ENCODE assay signal across 25 mouse cellular contexts in the genomic region with DNA sequence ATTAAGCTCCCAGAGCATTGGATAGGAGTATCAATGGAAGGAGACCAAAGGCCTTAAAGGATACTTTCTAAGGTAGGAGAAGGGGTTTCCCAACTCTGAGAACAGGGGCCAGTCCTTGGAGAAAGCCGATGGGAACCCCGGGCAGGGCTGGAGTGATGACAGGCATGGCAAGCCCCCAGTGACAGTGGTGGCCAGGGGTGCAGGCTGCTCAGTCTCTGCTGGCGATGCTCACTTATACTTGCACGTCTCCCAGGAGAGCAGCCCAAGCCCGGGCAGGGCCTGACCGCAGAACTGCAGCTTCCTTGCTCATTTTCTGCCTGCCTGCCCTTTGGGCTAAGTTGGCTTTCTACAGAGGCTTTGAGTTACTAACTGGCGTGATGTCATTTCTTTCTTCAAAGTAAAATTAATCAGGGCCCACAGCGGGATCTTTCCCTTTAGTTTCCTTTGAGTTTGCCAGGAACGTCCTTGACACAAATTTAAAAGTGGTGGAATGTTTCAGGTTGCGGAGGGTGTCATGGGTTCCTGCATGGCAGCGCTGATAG.
DNase-seq lines count a peak whose midpoint lies in the region; ATAC-seq and TF ChIP-seq lines count a peak whose summit lies in the region.
"Had no signal": no experiment of that assay in that cellular context is flagged by ENCODE, and none has a peak within 500 bp of the region (broad histone marks: within the 10 kb centered on the region; RNA-seq: fewer than 3 reads in every experiment).

No protein-coding gene starts in this region.

- H3K4me1 ChIP-seq in hindbrain, embryonic 13.5 days (replicated peaks), result peaks cover 28% of the 10 kb centered on the region
- H3K4me1 ChIP-seq in hindbrain, embryonic 14.5 days (replicated peaks; ENCODE audit: control insufficient read depth, insufficient read depth, low read length), result peaks cover 24% of the 10 kb centered on the region; the same call in 1 of the 2 replicates
- H3K4me1 ChIP-seq in midbrain, embryonic 16.5 days (ENCODE audit: control insufficient read depth, insufficient read depth, low read length), result peaks cover 16% of the 10 kb centered on the region; the same call in 1 of the 2 replicates
- peaks cover 40% of the 10 kb centered on the region for H3K4me1 ChIP-seq in midbrain, embryonic 10.5 days
- H3K4me1 ChIP-seq in liver, postnatal 0 days (ENCODE audit: insufficient read depth), result 0 out of 2 replicates have a peak, but pooled peaks cover 4% of the 10 kb centered on the region

- no peak for TF ChIP-seq CTCF in liver, postnatal 0 days (IDR thresholded peaks at IDR 0.05; ENCODE audit: low read depth)

- no peaks in the 10 kb centered on the region for H3K36me3 ChIP-seq in hindbrain, embryonic 13.5 days
- H3K36me3 ChIP-seq in hindbrain, embryonic 14.5 days (replicated peaks; ENCODE audit: control insufficient read depth, insufficient read depth), result no peaks in the 10 kb centered on the region
- no peaks in the 10 kb centered on the region for H3K36me3 ChIP-seq in midbrain, embryonic 16.5 days (ENCODE audit: control insufficient read depth, insufficient read depth, low read length)
- no peaks in the 10 kb centered on the region for H3K36me3 ChIP-seq in midbrain, embryonic 10.5 days
- H3K36me3 ChIP-seq in liver, postnatal 0 days (replicated peaks; ENCODE audit: insufficient read depth, low read length), result no peaks in the 10 kb centered on the region
- H3K36me3 ChIP-seq: embryonic facial prominence, embryonic 13.5 days; hindbrain, embryonic 10.5 days; liver, embryonic 12.5 days; neural tube, embryonic 13.5 days had no signal

- H3K9me3 ChIP-seq in hindbrain, embryonic 13.5 days, result no peaks in the 10 kb centered on the region
- no peaks in the 10 kb centered on the region for H3K9me3 ChIP-seq in hindbrain, embryonic 14.5 days (ENCODE audit: control insufficient read depth, low read length)
- no peaks in the 10 kb centered on the region for H3K9me3 ChIP-seq in midbrain, embryonic 16.5 days (replicated peaks; ENCODE audit: control insufficient read depth, low read length, poor library complexity, severe bottlenecking)
- no peaks in the 10 kb centered on the region for H3K9me3 ChIP-seq in midbrain, embryonic 10.5 days (replicated peaks)
- H3K9me3 ChIP-seq in liver, postnatal 0 days (ENCODE audit: low read length), result no peaks in the 10 kb centered on the region
- H3K9me3 ChIP-seq: embryonic facial prominence, embryonic 13.5 days; hindbrain, embryonic 10.5 days; liver, embryonic 12.5 days; megakaryocyte, embryonic 14.5 days; neural tube, embryonic 13.5 days had no signal

- H3K27ac ChIP-seq in hindbrain, embryonic 13.5 days, result 0 out of 2 replicates have a peak overlapping the region, but pooled peaks have one; percentile 3
- H3K27ac ChIP-seq in hindbrain, embryonic 14.5 days, result no peak overlapping the region
- H3K27ac ChIP-seq in midbrain, embryonic 16.5 days (ENCODE audit: low read length), result peak overlapping the region; percentile 19; the same call in 1 of the 2 replicates
- H3K27ac ChIP-seq in midbrain, embryonic 10.5 days (replicated peaks), result no peak overlapping the region
- H3K27ac ChIP-seq in liver, postnatal 0 days (ENCODE audit: low read depth), result no peak overlapping the region
- H3K27ac ChIP-seq: embryonic facial prominence, embryonic 13.5 days; hindbrain, embryonic 10.5 days; liver, embryonic 12.5 days; neural tube, embryonic 13.5 days had no signal

- H3K4me3 ChIP-seq in hindbrain, embryonic 13.5 days, result no peak overlapping the region
- H3K4me3 ChIP-seq in hindbrain, embryonic 14.5 days (replicated peaks; ENCODE audit: low read length), result no peak overlapping the region
- no peak overlapping the region for H3K4me3 ChIP-seq in midbrain, embryonic 16.5 days (ENCODE audit: low read depth, low read length)
- no peak overlapping the region for H3K4me3 ChIP-seq in midbrain, embryonic 10.5 days
- H3K4me3 ChIP-seq in liver, postnatal 0 days (ENCODE audit: low read depth, low read length), result no peak overlapping the region
- H3K4me3 ChIP-seq: embryonic facial prominence, embryonic 13.5 days; erythroblast, embryonic 14.5 days; hindbrain, embryonic 10.5 days; liver, embryonic 12.5 days; megakaryocyte, embryonic 14.5 days; neural tube, embryonic 13.5 days had no signal

- ATAC-seq in hindbrain, embryonic 13.5 days (ENCODE audit: low FRiP score), result no peak
- ATAC-seq in hindbrain, embryonic 14.5 days (ENCODE audit: low FRiP score), result no peak
- no peak for ATAC-seq in midbrain, embryonic 16.5 days
- ATAC-seq in liver, postnatal 0 days, result no peak
- ATAC-seq: forebrain, embryonic 16.5 days; intestine, postnatal 0 days; liver, embryonic 12.5 days; lung, postnatal 0 days had no signal

- H3K9ac ChIP-seq in hindbrain, embryonic 13.5 days, result no peak overlapping the region
- no peak overlapping the region for H3K9ac ChIP-seq in hindbrain, embryonic 14.5 days
- H3K9ac ChIP-seq in midbrain, embryonic 16.5 days (ENCODE audit: low read depth, low read length), result no peak overlapping the region
- no peak overlapping the region for H3K9ac ChIP-seq in liver, postnatal 0 days (replicated peaks)
- H3K9ac ChIP-seq: embryonic facial prominence, embryonic 13.5 days; liver, embryonic 12.5 days; neural tube, embryonic 13.5 days had no signal

- H3K4me2 ChIP-seq in hindbrain, embryonic 13.5 days, result no peak overlapping the region
- no peak overlapping the region for H3K4me2 ChIP-seq in hindbrain, embryonic 14.5 days (replicated peaks)
- no peak overlapping the region for H3K4me2 ChIP-seq in midbrain, embryonic 16.5 days (ENCODE audit: low read length)
- H3K4me2 ChIP-seq in liver, postnatal 0 days (ENCODE audit: low read depth, low read length), result no peak overlapping the region
- H3K4me2 ChIP-seq: embryonic facial prominence, embryonic 13.5 days; liver, embryonic 12.5 days; neural tube, embryonic 13.5 days had no signal

- no peaks in the 10 kb centered on the region for H3K27me3 ChIP-seq in hindbrain, embryonic 13.5 days
- H3K27me3 ChIP-seq in hindbrain, embryonic 14.5 days (ENCODE audit: control insufficient read depth, insufficient read depth, low read length), result no peaks in the 10 kb centered on the region
- no peaks in the 10 kb centered on the region for H3K27me3 ChIP-seq in midbrain, embryonic 16.5 days (ENCODE audit: control insufficient read depth, insufficient read depth, low read depth, low read length)
- H3K27me3 ChIP-seq in midbrain, embryonic 10.5 days (ENCODE audit: low read depth, poor library complexity, severe bottlenecking), result no peaks in the 10 kb centered on the region
- H3K27me3 ChIP-seq in liver, postnatal 0 days (ENCODE audit: insufficient read depth, low read length), result no peaks in the 10 kb centered on the region
- H3K27me3 ChIP-seq: embryonic facial prominence, embryonic 13.5 days; liver, embryonic 12.5 days; megakaryocyte, embryonic 14.5 days; neural tube, embryonic 13.5 days had no signal

- TF ChIP-seq EP300 in liver, postnatal 0 days (IDR thresholded peaks at IDR 0.05; ENCODE audit: low read depth), result no peak

- 69% methylated on average over 11 of the region's 11 CpGs for WGBS in hindbrain, embryonic 13.5 days
- 70% methylated on average over 11 of the region's 11 CpGs for WGBS in hindbrain, embryonic 14.5 days
- WGBS in midbrain, embryonic 16.5 days, result 58% methylated on average over 11 of the region's 11 CpGs
- WGBS in midbrain, embryonic 10.5 days, result 81% methylated on average over 11 of the region's 11 CpGs
- 87% methylated on average over 11 of the region's 11 CpGs for WGBS in liver, postnatal 0 days (ENCODE audit: insufficient replicate concordance)

- no peak for DNase-seq in hindbrain, embryonic 14.5 days (ENCODE audit: low spot score)
- DNase-seq in midbrain, embryonic 10.5 days (ENCODE audit: low spot score), result no peak
- DNase-seq in adrenal gland, postnatal 14 days, result peak; percentile 56
- no peak for DNase-seq in spleen, postnatal 14 days (ENCODE audit: low spot score in 2 of 2)
- no peak for DNase-seq in liver, postnatal 0 days
- DNase-seq: cerebellum, adult 11 months; cerebellum, adult 9-10 months; cerebellum, postnatal 36 days; embryo, embryonic 11 days; heart, postnatal 14 days; kidney, adult 9 months; kidney, postnatal 10 days; lung, adult 18-20 months; thymus, postnatal 4 days had no signal

Comparison
In these comparisons a context has a peak if more than half of its experiments do, and no peak if none do; other contexts are left out.
1. H3K27ac ChIP-seq: peak in hindbrain, embryonic 13.5 days (single experiment) and midbrain, embryonic 16.5 days (single experiment); none in hindbrain, embryonic 14.5 days (single experiment), midbrain, embryonic 10.5 days (single experiment) and liver, postnatal 0 days (single experiment).